Mouse (Mus musculus): ENCODE results near the gene Cwc15.

DNA sequence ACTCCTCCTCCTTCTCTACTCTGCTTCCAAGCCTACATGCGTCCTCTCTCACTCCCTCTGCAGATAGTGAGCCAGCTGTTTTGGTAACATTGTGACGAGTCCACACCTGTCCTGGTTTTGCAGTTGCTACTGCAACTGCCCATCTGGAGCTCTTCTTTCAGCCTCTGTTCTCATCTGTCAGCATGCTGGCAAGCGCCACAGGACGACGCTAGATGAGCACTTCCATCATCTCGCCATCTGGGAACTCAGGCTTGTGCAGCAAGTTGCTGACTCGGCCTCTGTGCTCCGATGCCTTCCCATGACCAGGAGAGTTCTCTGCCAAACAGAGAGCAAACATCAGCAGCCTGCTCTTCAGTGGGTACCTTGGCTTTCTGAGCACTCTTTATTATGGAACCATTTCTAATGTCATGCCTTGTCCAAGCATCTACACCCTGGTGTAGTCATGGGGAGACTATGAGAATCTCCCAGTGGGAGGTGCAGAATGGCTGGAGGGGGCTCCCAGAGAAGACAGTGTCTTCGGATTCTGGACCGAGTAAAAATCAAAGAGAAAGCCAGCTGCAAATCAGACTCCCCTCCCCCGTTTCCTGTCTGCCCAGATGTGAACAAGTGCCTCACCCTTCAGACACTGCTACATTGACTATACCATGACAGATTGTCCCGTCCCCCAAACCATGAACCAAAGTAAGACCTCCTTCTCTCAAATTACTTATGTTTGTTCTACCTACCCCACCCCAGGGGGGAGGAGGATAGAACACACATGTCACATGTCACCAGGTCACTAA, 47.4 kb downstream of the Cwc15 start:
- no peak for TF ChIP-seq POLR2A (IDR thresholded peaks at IDR 0.05; ENCODE audit: borderline replicate concordance, control insufficient read depth, low read depth, low read length)
- no peak for TF ChIP-seq CTCF (IDR thresholded peaks at IDR 0.05; ENCODE audit: control insufficient read depth, insufficient read depth, low read length)
